Mouse (Mus musculus) kidney, adult 9 months (tissue): ENCODE measurements around the gene Gm19935.

Experiments used
- DNase-seq: peaks from one replicate; pipeline ENCODE4 v3.0.0; 2022

The Gm19935 gene

GRCm38 (mm10) chr8:90817293-90817692 is at the start of gene Gm19935:
TSS of gene Gm19935 (minus strand) at chr8:90817393.
- no peak for DNase-seq

DNA sequence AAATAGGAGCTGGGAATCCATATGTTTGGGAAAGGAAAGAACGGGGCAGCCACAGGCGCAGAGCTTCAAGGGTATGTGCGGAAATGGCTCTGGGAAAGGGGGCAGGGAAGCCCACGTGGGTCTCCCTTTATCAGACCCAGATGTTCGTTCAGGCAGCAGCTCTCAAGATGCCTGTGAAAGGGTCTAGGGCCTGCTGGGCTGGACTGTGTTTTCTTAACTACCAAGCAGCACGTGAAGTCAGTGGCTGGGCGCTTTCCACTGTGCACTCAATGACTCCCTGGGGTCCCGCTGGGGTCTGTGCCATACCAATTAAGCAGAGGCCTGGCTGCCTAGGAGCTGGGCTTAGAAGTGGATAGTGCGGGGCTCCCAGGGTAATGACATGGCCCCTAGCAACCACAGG is 44.8 kb upstream of the Gm19935 start:
- no peak for DNase-seq

GRCm38 (mm10) chr8:90861266-90861944 is 44.2 kb upstream of the Gm19935 start:
- DNase-seq: no peak

DNA sequence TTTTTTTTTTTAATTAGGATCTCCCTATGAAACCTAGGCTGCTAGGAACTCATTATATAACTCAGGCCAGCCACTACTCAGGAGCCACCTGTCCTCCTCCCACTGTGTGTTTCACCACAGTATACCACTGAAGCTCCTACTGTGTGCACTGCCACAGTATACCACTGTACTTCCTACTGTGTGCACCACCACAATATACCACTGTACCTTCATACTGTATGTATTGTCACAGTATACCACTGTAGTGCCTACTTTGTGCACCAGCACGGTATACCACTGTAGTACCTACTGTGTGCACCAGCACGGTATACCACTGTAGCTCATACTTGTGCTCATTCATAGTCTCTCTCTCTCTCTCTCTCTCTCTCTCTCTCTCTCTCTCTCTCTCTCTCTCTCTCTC is 40.9 kb upstream of the Gm19935 start:
- no peak for DNase-seq

GRCm38 (mm10) chr8:90856952-90857351 is 39.8 kb upstream of the Gm19935 start:
- DNase-seq: no peak

DNA sequence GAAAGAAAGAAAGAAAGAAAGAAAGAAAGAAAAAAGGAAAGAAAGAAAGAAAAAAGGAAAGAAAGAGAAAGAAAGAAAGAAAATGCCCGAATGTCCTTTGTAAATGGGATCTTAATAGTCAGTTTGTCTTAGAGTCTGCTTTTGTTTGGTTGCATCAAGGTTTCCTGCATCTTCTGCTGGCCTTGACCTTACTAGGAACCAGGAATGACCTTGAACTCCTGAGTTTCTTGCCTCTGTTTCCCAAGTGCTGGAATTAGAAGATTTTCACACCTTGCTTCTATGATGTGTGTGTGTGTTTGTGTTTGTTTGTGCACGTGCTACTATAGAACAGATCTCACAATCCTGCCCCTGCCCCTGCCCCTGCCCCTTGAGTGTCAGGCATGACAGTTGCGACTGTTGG is 39.0 kb upstream of the Gm19935 start:
- DNase-seq: no peak

- no peak for DNase-seq
Observed at GRCm38 (mm10) chr8:90854671-90855161, 37.5 kb upstream of the Gm19935 start.

GRCm38 (mm10) chr8:90853971-90854670 is 36.9 kb upstream of the Gm19935 start:
- DNase-seq: no peak

GRCm38 (mm10) chr8:90851544-90851943 is 34.4 kb upstream of the Gm19935 start:
- no peak for DNase-seq

DNA sequence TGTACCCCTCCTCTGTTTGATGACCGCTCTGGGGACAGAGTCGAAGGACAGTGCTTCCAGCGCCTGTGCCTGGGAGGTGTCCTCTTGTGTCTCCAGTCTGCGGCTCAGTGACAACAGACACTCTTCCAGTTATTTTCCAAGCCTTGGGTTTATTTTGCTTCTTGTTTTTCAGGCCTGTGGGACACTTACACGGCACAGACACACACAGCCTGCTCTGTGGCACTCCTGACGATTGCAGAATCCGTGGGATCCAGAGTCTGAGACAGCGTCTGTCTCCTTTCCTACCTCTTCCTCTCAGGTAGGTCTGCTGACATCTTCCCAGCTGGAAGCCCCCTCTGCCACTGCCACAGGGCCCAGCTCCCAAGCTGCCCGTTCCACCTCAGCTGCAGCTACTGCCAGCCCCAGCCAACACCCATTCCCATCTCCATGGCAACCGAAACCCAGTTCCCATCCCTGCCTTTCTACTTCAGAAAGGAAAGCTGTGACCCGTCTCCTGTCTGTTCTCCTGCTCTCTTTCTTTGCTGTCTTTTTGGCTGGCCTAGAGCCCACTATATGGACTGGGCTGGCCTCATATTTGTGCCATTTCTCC is 32.4 kb upstream of the Gm19935 start:
- no peak for DNase-seq

GRCm38 (mm10) chr8:90847980-90848379 is 30.8 kb upstream of the Gm19935 start:
- no peak for DNase-seq

DNA sequence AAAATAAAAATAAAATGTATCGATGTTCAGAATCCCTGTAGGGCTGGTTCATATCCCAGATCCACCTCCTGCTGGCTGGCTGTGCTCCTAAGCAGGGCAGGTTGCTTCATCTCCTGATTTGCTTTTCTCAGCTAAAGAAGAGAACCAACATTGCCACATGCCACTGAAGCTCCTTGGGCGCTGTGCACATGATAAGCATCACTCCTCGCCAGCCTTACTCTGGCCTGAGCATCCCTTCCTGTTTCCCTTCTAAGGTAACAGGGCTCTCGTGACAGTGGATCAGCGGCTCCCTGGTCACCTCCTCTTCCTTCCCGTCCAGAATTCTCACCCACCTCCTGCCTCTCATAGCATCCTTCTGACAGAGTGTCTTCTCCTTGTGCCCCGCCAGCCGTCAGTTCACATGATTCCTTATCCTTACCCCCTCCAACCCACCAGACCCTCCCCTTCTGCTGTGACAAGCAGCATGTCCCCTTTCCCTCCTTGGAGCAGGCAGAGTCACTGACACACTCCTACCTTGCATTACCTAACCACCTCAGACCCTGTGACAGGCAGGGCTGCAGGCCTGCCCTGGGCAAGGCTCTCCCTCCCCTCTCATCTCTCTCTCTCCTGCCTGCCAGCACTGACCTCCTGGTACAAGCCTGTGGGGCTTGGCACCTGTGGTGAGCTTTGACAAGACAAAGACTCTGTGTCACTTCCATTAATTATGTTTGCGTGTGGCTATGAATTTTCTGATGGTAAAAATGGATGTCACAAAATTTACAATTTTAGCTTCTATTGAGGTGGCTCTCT is 27.2 kb upstream of the Gm19935 start:
- no peak for DNase-seq

DNA sequence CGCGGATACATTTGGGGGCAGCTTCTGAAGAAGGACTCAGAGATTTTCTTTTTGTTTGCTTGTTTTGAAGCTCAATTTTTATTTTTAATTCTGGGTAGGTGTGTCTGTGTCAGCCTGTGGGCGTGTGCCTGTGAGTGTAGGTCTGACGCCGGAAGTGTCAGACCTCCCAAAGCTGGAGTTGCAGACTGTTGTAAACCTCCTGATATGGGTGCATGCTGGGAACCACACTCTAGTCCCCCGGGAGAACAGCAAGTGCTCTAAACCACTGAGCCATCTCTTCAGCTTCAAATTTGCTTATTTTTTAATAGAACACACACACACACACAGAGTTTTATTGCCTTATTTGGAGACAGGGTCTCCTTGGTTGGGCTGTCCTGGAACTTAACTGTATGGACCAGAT is 25.9 kb upstream of the Gm19935 start:
- DNase-seq: no peak

DNA sequence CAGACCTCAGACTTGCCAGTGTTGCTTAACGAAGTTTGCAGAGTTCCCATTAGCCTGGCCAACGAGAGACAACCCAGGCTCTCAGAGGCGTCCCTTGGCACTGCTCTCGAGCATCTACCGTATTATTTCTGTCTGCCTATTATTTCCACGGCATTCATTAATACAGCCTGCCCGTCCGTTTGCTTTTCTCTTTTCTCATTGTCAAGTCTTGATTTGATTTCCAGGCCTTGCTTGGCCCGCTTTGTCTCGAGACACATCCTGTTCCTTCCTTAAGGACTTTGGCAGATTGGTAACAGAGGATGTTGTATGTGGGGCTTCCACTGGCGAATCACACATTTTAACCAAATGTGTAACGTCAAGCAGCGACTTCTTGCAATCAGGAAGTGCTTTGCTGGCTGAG is 24.1 kb upstream of the Gm19935 start:
- no peak for DNase-seq

GRCm38 (mm10) chr8:90839725-90840714 is 22.8 kb upstream of the Gm19935 start:
- peak; percentile 43 for DNase-seq

DNA sequence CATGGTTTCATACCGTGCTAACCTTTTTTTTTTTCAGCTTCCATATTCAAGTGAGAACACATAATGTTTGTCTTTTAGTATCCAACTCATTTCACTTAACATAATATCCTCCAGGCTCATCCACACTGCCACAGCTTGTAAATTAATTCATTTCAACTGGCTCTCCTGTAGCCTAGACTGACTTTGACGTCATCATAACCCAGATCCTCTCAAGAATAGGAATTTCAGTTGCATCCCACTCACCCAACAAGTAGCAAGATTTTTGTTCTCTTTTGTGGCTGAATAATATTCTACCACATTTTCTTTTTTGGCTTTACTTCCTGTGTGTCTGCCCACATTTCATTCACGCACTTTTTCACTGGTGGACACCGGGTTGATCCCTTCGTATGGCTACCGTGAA is 20.2 kb upstream of the Gm19935 start:
- no peak for DNase-seq

- DNase-seq: peak; percentile 29
Observed at GRCm38 (mm10) chr8:90834321-90834672, 17.1 kb upstream of the Gm19935 start.

DNA sequence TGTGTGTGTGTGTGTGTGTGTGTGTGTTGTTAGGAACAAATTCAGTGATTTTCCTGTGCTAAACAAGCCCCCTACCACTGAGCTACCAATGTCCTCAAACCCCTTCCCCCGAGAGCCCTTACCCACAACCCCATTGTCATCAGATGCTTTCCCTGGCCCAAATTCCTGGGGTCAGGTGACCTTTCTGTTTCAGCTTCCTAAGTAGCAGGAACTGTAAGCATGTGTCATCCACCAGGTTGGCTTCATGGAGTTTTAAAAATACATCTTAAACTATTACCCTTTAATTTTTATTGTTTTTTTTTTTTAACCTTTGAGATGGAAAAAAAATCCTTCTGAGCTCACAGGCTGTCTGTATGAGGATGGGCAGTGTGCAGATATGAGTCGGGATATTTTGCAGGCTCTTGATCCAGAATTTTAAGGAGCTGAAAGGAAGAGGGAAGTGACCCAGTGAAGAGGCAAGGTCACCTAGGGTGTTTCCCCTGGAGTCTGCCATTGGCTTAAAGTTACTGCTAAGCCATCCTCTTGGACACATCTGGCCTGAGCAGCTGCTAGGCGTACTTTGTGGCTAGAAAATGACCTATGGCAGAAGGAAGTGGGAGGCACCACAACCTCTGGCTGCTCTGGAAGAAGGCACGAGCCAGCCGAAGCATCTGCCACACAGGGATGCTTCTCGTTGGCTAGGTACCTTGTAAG is 16.6 kb upstream of the Gm19935 start:
- peak; percentile 32 for DNase-seq

DNA sequence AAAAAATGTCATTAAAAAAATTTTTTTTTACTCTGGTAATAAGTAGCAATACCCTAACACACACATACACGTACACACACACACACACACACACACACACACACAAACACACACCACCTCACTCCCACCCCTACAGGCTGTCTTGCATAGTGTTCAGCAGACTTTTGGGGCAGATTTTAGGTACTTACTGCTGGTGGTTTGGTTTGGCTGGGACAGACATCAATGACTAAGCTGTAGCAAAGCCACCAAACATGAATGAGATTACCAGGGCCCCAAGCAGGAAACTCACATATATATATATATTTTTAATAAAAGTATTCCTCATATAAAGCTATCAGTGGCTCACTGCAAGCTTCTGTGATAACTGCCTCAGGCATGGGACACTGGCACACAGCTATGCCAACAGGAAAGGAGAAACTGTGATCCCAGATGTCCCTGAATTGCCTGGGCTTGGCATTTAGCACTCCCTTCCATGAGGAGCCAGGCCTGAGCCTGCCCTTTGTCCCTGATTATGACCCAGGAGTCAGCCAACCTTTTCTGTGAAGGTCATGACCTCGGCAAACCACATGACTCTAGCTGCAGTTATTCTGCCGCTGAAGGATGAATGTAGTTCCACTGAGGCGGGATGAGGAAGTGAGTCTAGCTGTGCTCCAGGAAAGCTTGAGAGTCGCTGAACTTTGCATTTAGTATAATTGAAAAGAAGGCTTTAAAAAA is 15.5 kb upstream of the Gm19935 start:
- DNase-seq: peak; percentile 77

DNA sequence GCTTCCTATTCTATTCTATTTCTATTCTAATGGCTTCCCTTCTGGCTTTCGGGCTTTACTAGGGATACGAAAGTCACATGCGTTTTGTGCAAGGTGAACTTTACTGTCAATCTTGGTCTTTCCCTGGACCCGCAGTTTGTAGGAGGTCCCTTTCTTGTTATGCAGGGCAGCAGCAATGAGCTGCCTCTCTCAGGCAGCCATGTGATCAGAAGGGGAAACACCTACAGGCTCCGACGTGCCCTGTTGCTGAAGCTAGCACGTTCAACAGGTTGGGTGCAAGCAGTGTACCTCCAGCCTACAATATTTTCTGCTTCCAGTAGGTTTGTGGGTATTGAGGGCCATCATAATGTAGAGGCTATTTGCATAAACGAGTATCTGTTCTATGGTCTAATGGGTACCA is 13.8 kb upstream of the Gm19935 start:
- DNase-seq: no peak

GRCm38 (mm10) chr8:90829825-90830224 is 12.6 kb upstream of the Gm19935 start:
- DNase-seq: peak; percentile 39
